Mouse (Mus musculus): ENCODE data around the gene Car8.

Gene Car8

DNA sequence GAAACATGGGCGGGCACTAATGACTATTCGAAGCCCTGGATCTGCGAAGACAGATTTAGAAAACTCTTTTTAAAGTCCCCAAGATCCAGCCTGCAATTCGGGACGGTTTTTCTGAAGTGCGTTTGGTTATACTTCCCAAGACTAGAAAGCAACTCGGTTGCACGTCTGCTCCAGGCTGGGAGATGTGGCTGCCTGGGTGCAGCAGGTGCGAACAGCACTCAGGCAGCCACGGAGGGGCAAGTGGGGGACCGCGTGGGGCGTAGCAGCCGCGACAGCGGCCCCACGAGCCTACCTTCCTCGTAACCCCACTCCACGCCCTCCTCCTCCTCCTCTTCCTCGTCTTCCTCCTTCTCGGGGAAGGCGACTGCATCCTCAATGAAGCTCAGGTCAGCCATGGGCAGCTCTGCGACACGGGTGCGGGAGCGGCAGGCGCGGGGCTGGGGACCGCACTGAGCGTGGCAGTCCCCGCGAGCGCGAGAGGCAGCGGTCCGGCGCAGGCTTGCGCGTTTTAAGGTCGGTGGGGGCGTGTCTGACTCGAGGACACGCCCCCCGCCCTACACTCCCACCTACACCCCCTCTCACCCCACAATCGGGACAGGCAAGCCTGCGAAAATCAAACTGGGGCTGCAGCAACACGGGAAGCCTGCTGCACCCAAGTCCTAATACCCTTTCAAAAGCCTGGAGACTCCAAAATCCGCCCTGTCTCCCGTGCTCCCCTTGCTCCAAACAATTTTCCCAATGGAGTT lies at the start of gene Car8:
Car8 (minus strand) TSS at position 482 of the 746 bp plus-strand sequence.
- in situ Hi-C loops (cut with MboI, MseI), result no loop called here

GRCm38 (mm10) chr4:8284934-8285333 lies 46.1 kb upstream of the Car8 start:
- in situ Hi-C loops (cut with MboI, MseI), result no loop called here

GRCm38 (mm10) chr4:8278159-8278558 lies 39.3 kb upstream of the Car8 start:
- in situ Hi-C loops (cut with MboI, MseI), result no loop called here

- in situ Hi-C loops (cut with MboI, MseI), result no loop called here
Measured at GRCm38 (mm10) chr4:8249805-8250204, 11.0 kb upstream of the Car8 start.

DNA sequence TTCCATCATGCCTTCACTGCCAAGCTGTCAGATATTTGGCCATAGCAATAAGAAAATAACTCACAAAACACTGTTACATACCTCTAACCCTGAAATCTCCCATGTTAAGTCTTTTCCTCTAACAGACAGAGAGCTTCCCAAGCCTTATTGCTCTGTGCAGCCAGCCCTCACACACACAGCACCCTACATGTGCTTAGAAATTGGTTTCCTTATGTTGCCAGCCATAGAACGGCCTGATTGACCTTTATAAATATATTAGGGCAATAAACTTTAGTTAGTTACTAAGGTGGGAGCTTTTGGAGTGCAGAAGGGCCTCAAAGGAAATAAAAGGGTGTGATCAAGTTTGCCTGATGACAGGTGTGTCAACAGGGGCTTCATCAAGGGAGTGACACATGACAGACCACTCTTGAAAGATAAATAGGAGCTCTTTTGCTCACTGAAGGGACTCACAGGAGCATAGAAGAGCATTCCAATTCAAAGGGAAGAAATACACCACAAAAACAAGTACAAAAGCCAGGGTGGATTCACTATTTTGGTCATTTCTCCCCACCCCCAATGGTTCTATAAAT lies 6.7 kb upstream of the Car8 start:
- in situ Hi-C loops (cut with MboI, MseI), result no loop called here

GRCm38 (mm10) chr4:8245062-8245461 lies 6.2 kb upstream of the Car8 start:
- in situ Hi-C loops (cut with MboI, MseI), result no loop called here

DNA sequence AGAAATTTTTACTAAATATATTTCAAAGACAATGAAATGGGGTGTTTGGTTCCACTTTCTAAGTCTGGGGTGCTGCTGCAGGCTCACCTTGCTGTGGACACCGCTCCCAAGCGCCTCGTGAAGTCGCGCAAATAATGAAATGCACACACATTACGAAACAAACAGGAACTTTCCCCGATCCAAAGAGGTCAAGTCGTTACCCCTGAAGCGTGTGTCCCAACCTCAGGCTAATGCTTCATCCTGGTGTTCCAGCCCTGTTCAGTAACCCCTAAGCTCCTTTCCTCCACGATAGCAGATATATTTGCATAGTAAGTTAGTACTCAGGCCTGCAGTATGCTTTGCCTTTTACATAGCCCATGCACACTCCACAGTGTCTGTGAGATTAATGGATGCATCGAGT lies 858 bp upstream of the Car8 start:
- in situ Hi-C loops (cut with MboI, MseI), result no loop called here

DNA sequence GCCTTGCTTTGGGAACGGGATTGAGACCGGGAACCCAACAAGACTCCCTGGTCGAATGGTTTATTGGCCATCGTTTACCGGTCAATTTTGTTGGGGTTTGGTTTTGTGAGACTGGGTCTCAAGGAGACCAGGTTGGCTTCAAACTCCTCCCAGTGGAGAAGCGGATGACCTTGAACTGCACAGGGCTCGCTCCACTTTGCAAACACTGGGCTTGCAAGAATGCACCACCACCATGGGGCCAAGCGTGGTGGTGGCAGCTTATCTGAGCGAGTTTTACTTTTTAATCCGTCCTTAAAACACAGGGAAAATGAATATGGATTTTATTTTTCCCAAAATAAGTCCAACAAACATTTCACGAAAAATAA lies 447 bp upstream of the Car8 start:
- in situ Hi-C loops (cut with MboI, MseI), result no loop called here

GRCm38 (mm10) chr4:8232393-8233111 lies 6.3 kb downstream of the Car8 start:
- in situ Hi-C loops (cut with MboI, MseI), result no loop called here

- in situ Hi-C loops (cut with MboI, MseI), result no loop called here
Measured at GRCm38 (mm10) chr4:8231291-8231871, 7.5 kb downstream of the Car8 start.

DNA sequence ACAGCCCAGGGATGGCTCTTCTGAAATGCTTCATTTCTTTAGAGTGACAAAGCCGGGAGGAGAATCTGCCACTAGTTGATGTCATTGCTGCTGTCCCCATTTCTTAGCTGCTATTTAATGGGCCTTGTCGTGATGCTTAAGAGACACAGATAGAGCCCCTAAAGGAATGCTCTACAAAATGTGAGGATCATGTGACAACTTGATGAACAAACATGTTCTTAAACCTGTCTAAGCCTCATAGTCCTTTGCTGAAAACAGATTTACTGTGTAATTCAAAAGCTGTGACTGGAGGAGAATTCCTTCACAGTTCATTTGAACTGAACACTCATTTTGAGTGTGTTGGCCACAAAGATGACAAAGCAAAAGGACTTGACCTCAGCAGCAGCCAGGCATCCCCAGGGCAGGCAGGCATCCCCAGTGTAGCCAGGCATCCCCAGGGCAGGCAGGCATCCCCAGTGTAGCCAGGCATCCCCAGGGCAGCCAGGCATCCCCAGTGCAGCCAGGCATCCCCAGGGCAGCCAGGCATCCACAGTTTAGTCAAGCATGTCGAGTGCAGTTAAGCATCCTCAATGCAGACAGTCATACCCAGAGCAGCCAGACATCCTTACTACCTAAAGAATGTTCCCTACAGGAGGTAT lies 9.1 kb downstream of the Car8 start:
- in situ Hi-C loops (cut with MboI, MseI), result no loop called here

- in situ Hi-C loops (cut with MboI, MseI), result no loop called here
Measured at GRCm38 (mm10) chr4:8218941-8219340, 19.9 kb downstream of the Car8 start.

DNA sequence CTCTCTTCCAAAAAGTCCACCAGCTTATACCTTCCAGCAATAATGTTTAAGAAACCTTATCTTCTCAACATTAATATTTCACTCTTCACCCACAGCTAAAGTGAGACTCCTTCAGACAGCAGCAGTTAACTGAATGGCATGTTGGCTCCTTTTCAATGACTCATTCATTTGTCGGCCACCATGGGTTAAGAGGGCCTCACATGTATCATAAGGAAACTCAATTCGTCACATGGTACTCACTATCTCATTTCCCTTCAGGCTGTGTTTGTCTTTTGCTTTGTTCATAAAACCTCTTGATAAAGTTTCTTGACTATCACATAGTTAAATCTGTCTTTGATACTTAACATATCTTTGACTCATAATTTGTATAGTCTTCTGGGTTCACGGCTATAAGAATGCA lies 20.8 kb downstream of the Car8 start:
- in situ Hi-C loops (cut with MboI, MseI), result no loop called here

- in situ Hi-C loops (cut with MboI, MseI), result no loop called here
Measured at GRCm38 (mm10) chr4:8217272-8217671, 21.6 kb downstream of the Car8 start.

GRCm38 (mm10) chr4:8216551-8216950 lies 22.3 kb downstream of the Car8 start:
- in situ Hi-C loops (cut with MboI, MseI), result no loop called here

GRCm38 (mm10) chr4:8213661-8214060 lies 25.2 kb downstream of the Car8 start:
- in situ Hi-C loops (cut with MboI, MseI), result no loop called here

DNA sequence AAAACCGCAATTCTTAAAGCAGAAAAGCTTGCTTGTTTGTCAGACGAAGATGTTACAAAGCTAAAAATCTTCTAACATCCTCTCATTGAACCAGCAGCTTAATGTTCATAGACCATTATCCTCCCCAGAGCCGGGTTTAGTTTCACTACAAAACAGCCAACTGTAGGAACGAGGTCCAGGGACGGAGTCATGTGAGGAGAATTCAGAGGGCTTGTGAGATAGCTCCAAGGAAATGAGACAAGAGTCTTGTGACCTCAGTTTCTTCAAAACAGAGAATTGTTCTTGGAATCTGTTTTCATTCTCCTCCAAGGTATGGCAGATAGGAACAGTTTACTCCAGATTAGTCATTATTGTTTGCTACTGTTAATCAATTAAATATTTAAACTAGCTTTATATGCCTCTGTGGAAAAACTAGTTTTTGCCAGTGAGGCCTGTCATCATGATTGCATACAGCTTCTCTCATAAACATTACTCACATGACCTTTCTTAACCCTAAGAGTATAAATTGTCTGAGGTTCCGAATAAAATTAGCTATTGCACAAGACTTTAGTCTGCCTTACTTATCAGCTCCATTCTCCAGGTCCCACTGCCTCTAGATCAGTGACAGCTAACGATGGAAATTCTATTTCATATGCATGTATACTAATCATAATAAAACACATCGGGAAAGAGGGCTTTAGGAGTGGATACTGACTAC lies 25.8 kb downstream of the Car8 start:
- in situ Hi-C loops (cut with MboI, MseI), result no loop called here

DNA sequence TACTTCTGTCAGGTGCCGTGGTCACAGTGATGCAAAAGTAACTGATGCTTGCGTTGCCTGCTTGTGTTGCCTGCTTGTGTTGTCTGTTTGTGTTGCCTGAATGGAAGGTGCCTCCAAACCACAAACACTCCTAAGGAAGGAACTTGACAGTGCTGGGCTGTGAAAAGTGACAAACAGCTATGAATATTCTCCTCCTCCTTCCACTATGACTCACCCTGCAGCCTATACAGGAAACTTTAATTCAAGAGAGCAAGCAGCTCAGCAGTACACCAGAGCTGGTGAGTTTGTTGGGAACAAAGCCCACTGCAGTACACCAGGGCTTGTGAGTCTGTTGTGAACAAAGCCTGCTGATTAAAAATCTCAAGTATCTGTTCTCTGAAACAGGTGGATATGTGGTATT lies 28.4 kb downstream of the Car8 start:
- in situ Hi-C loops (cut with MboI, MseI), result no loop called here

- in situ Hi-C loops (cut with MboI, MseI), result no loop called here
Measured at GRCm38 (mm10) chr4:8207924-8208323, 30.9 kb downstream of the Car8 start.

- in situ Hi-C loops (cut with MboI, MseI), result no loop called here
Measured at GRCm38 (mm10) chr4:8206918-8207573, 31.8 kb downstream of the Car8 start.

GRCm38 (mm10) chr4:8205089-8205649 lies 33.7 kb downstream of the Car8 start:
- in situ Hi-C loops (cut with MboI, MseI), result no loop called here

All from regulatory T cell (primary cell).